ENCODE assay signal across 8 mouse cellular contexts in genomic region chr15:78898507-78899001, GRCm38 (mm10). TPM values are rescaled to one million over a fixed set of nuclear protein-coding genes. Genes with fewer than 3 reads are reported as not detected.
DNase-seq lines count a peak whose midpoint lies in the region; ATAC-seq and TF ChIP-seq lines count a peak whose summit lies in the region.
"Had no signal": no experiment of that assay in that cellular context is flagged by ENCODE, and none has a peak within 500 bp of the region (broad histone marks: within the 10 kb centered on the region; RNA-seq: fewer than 3 reads in every experiment).

No protein-coding gene starts in this region.

- no peak for ATAC-seq in liver, embryonic 11.5 days (replicated peaks; ENCODE audit: low FRiP score)
- ATAC-seq in intestine, postnatal 0 days = no peak
- ATAC-seq in stomach, embryonic 16.5 days (ENCODE audit: insufficient read depth, low FRiP score) = no peak

- no peaks in the 10 kb centered on the region for H3K27me3 ChIP-seq in liver, embryonic 11.5 days (replicated peaks; ENCODE audit: control insufficient read depth, insufficient read depth, low read length)
- H3K27me3 ChIP-seq in intestine, postnatal 0 days (replicated peaks; ENCODE audit: control insufficient read depth, insufficient read depth, low read length) = no peaks in the 10 kb centered on the region
- no peaks in the 10 kb centered on the region for H3K27me3 ChIP-seq in stomach, embryonic 16.5 days (ENCODE audit: control insufficient read depth, insufficient read depth, low read length)

- H3K9me3 ChIP-seq in liver, embryonic 11.5 days (ENCODE audit: control insufficient read depth, low read length) = no peaks in the 10 kb centered on the region
- no peaks in the 10 kb centered on the region for H3K9me3 ChIP-seq in intestine, postnatal 0 days (ENCODE audit: control insufficient read depth)
- no peaks in the 10 kb centered on the region for H3K9me3 ChIP-seq in stomach, embryonic 16.5 days (replicated peaks; ENCODE audit: control insufficient read depth, low read length)

- no peak for DNase-seq in liver, embryonic 11.5 days (ENCODE audit: low spot score)
- no peak for DNase-seq in liver
- no peak for DNase-seq in retina, embryonic 14.5 days (ENCODE audit: low spot score)
- DNase-seq in embryo, embryonic 10 days (ENCODE audit: low spot score) = no peak
- DNase-seq: adrenal gland, postnatal 25 days had no signal

- no peak for TF ChIP-seq CTCF in bone marrow, adult 2 months (IDR thresholded peaks at IDR 0.05; ENCODE audit: control insufficient read depth, insufficient read depth, low read length)
- no peak for TF ChIP-seq CTCF in intestine, postnatal 0 days (IDR thresholded peaks at IDR 0.05; ENCODE audit: low read depth)

- peaks cover 7% of the 10 kb centered on the region for H3K36me3 ChIP-seq in liver, embryonic 11.5 days (ENCODE audit: control insufficient read depth, insufficient read depth, low read length)
- peaks cover 12% of the 10 kb centered on the region for H3K36me3 ChIP-seq in intestine, postnatal 0 days (ENCODE audit: control insufficient read depth, insufficient read depth)
- H3K36me3 ChIP-seq in stomach, embryonic 16.5 days (ENCODE audit: control insufficient read depth, insufficient read depth, low read length) = peaks cover 8% of the 10 kb centered on the region; the same call in 1 of the 2 replicates

- TF ChIP-seq POLR2A in bone marrow, adult 2 months (IDR thresholded peaks at IDR 0.05; ENCODE audit: borderline replicate concordance, control insufficient read depth, low read depth, low read length) = no peak

- peak overlapping the region; percentile 96 for H3K4me2 ChIP-seq in liver, embryonic 11.5 days
- H3K4me2 ChIP-seq in intestine, postnatal 0 days (replicated peaks; ENCODE audit: low read depth) = peak overlapping the region; percentile 88
- peak overlapping the region; percentile 86 for H3K4me2 ChIP-seq in stomach, embryonic 16.5 days (ENCODE audit: low read depth, low read length)

- 35% methylated on average over 6 of the region's 6 CpGs for WGBS in liver, embryonic 11.5 days
- WGBS in bone marrow, adult 2 months = 10% methylated on average over 6 of the region's 6 CpGs
- WGBS in intestine, postnatal 0 days = 61% methylated on average over 6 of the region's 6 CpGs
- WGBS in stomach, embryonic 16.5 days = 45% methylated on average over 6 of the region's 6 CpGs

- H3K27ac ChIP-seq in liver, embryonic 11.5 days (ENCODE audit: low read depth, low read length) = peak overlapping the region; percentile 94
- H3K27ac ChIP-seq in bone marrow, adult 2 months (ENCODE audit: control insufficient read depth, insufficient read depth, low read depth, low read length, poor library complexity) = peak overlapping the region; percentile 88
- no peak overlapping the region for H3K27ac ChIP-seq in intestine, postnatal 0 days (ENCODE audit: low read depth, low read length)
- peak overlapping the region; percentile 78 for H3K27ac ChIP-seq in stomach, embryonic 16.5 days (ENCODE audit: low read length)

- peak overlapping the region; percentile 65 for H3K4me3 ChIP-seq in liver, embryonic 11.5 days (ENCODE audit: low read depth, low read length)
- peak overlapping the region; percentile 33 for H3K4me3 ChIP-seq in bone marrow, adult 2 months (replicated peaks; ENCODE audit: control insufficient read depth, low read depth, low read length)
- H3K4me3 ChIP-seq in intestine, postnatal 0 days (ENCODE audit: low read depth, low read length) = no peak overlapping the region
- H3K4me3 ChIP-seq in stomach, embryonic 16.5 days (replicated peaks; ENCODE audit: low read length) = peak overlapping the region; percentile 91

- H3K4me1 ChIP-seq in liver, embryonic 11.5 days (replicated peaks; ENCODE audit: control insufficient read depth, insufficient read depth, low read length) = peaks cover 69% of the 10 kb centered on the region
- peaks cover 25% of the 10 kb centered on the region for H3K4me1 ChIP-seq in bone marrow, adult 2 months (ENCODE audit: control insufficient read depth, insufficient read depth, low read length)
- H3K4me1 ChIP-seq in intestine, postnatal 0 days (replicated peaks; ENCODE audit: control insufficient read depth, insufficient read depth, low read length) = peaks cover 14% of the 10 kb centered on the region
- H3K4me1 ChIP-seq in stomach, embryonic 16.5 days (ENCODE audit: control insufficient read depth, insufficient read depth, low read length) = peaks cover 65% of the 10 kb centered on the region

- H3K9ac ChIP-seq in liver, embryonic 11.5 days (ENCODE audit: low read depth, low read length) = peak overlapping the region; percentile 83
- no peak overlapping the region for H3K9ac ChIP-seq in intestine, postnatal 0 days (ENCODE audit: low read depth, low read length)
- H3K9ac ChIP-seq in stomach, embryonic 16.5 days (ENCODE audit: low read length) = peak overlapping the region; percentile 87; the same call in 1 of the 2 replicates

RNA-seq across cellular contexts. Expression of gene Gm49510, which starts 0.9 kb away (rescaled TPM):
- 0.55 and 0.99 TPM in 2 replicates for polyA plus RNA-seq in liver, embryonic 11.5 days (2014; fragmentation: Nextera tagmentation; extraction: Ambion mirVana)
- polyA plus RNA-seq in bone marrow, adult 2 months (2011; ENCODE audit: insufficient read depth, insufficient read length, low replicate concordance, missing spikeins) = not detected in 2 replicates
- polyA plus RNA-seq in intestine, postnatal 0 days (2015; fragmentation: Nextera tagmentation; extraction: Ambion mirVana) = 0.21 TPM in 1 of 2 replicates, not detected in the other
- polyA plus RNA-seq in stomach, embryonic 16.5 days (2015; fragmentation: Nextera tagmentation; extraction: Ambion mirVana) = 0.32 and 0.46 TPM in 2 replicates

RNA-seq across cellular contexts. Expression of gene Sh3bp1, which starts 1.0 kb away (rescaled TPM):
- polyA plus RNA-seq in liver, embryonic 11.5 days (2014; fragmentation: Nextera tagmentation; extraction: Ambion mirVana) = 69.4 and 70.3 TPM in 2 replicates
- polyA plus RNA-seq in bone marrow, adult 2 months (2011; ENCODE audit: insufficient read depth, insufficient read length, low replicate concordance, missing spikeins) = 18.9 and 63.2 TPM in 2 replicates
- polyA plus RNA-seq in intestine, postnatal 0 days (2015; fragmentation: Nextera tagmentation; extraction: Ambion mirVana) = 7.2 and 7.6 TPM in 2 replicates
- polyA plus RNA-seq in stomach, embryonic 16.5 days (2015; fragmentation: Nextera tagmentation; extraction: Ambion mirVana) = 42.1 and 44.5 TPM in 2 replicates

RNA-seq across cellular contexts. Expression of gene Pdxp, which starts 15.2 kb away (rescaled TPM):
- polyA plus RNA-seq in liver, embryonic 11.5 days (2014; fragmentation: Nextera tagmentation; extraction: Ambion mirVana) = 23.7 and 23.8 TPM in 2 replicates
- 5.7 and 8.0 TPM in 2 replicates for polyA plus RNA-seq in bone marrow, adult 2 months (2011; ENCODE audit: insufficient read depth, insufficient read length, low replicate concordance, missing spikeins)
- polyA plus RNA-seq in intestine, postnatal 0 days (2015; fragmentation: Nextera tagmentation; extraction: Ambion mirVana) = 3.3 and 4.2 TPM in 2 replicates
- 5.1 and 5.9 TPM in 2 replicates for polyA plus RNA-seq in stomach, embryonic 16.5 days (2015; fragmentation: Nextera tagmentation; extraction: Ambion mirVana)

RNA-seq across cellular contexts. Expression of gene Gga1, which starts 21.6 kb away (rescaled TPM):
- 40.8 and 43.0 TPM in 2 replicates for polyA plus RNA-seq in liver, embryonic 11.5 days (2014; fragmentation: Nextera tagmentation; extraction: Ambion mirVana)
- polyA plus RNA-seq in bone marrow, adult 2 months (2011; ENCODE audit: insufficient read depth, insufficient read length, low replicate concordance, missing spikeins) = 25.8 and 55.3 TPM in 2 replicates
- 40.1 TPM in 2 replicates for polyA plus RNA-seq in intestine, postnatal 0 days (2015; fragmentation: Nextera tagmentation; extraction: Ambion mirVana)
- polyA plus RNA-seq in stomach, embryonic 16.5 days (2015; fragmentation: Nextera tagmentation; extraction: Ambion mirVana) = 48.4 and 51.4 TPM in 2 replicates

RNA-seq across cellular contexts. Expression of gene Lgals1, which starts 28.0 kb away (rescaled TPM):
- 761 and 837 TPM in 2 replicates for polyA plus RNA-seq in liver, embryonic 11.5 days (2014; fragmentation: Nextera tagmentation; extraction: Ambion mirVana)
- 75.3 and 222 TPM in 2 replicates for polyA plus RNA-seq in bone marrow, adult 2 months (2011; ENCODE audit: insufficient read depth, insufficient read length, low replicate concordance, missing spikeins)
- 725 and 759 TPM in 2 replicates for polyA plus RNA-seq in intestine, postnatal 0 days (2015; fragmentation: Nextera tagmentation; extraction: Ambion mirVana)
- polyA plus RNA-seq in stomach, embryonic 16.5 days (2015; fragmentation: Nextera tagmentation; extraction: Ambion mirVana) = 1,528 and 1,531 TPM in 2 replicates
